Mouse (Mus musculus) midbrain, postnatal 0 days (tissue): ENCODE data around the gene Ces5a. TPM values are rescaled to one million over a fixed set of nuclear protein-coding genes. Genes with fewer than 3 reads are reported as not detected.

Experiments
- ATAC-seq: fragments of 200-750 bp; cut with Nextera tagmentation; 2 replicates; pipeline ENCODE4 v1.8.0; 2017; ENCODE audit warnings: moderate number of reproducible peaks, mild to moderate bottlenecking, moderate TSS enrichment, moderate library complexity; ENCODE audit not compliant: low FRiP score
- DNase-seq: peaks from one replicate; pipeline ENCODE4 v3.0.0-alpha.2; 2015; ENCODE audit warnings: low spot score
- H3K27ac ChIP-seq: fragments of 300-500 bp; sonication (generic); 2 replicates; pipeline ENCODE4 v1.5.1; 2014; ENCODE audit warnings: low read depth, mild to moderate bottlenecking, low read length, mixed read lengths
- H3K27me3 ChIP-seq: fragments of 300-500 bp; sonication (generic); 2 replicates; pipeline ENCODE4 v1.6.1; 2014; ENCODE audit warnings: low read length, control low read depth, mixed read lengths; ENCODE audit not compliant: insufficient read depth
- H3K36me3 ChIP-seq: fragments of 300-500 bp; sonication (generic); 2 replicates; pipeline ENCODE4 v1.6.1; 2014; ENCODE audit warnings: low read length, control low read depth, mixed read lengths; ENCODE audit not compliant: insufficient read depth
- H3K4me1 ChIP-seq: fragments of 300-500 bp; sonication (generic); 2 replicates; pipeline ENCODE4 v1.6.1; 2014; ENCODE audit warnings: mild to moderate bottlenecking, control low read depth, antibody characterized with exemption, low read length, mixed read lengths; ENCODE audit not compliant: insufficient read depth
- H3K4me2 ChIP-seq: fragments of 300-500 bp; sonication (generic); 2 replicates; pipeline ENCODE4 v1.6.1; 2014; ENCODE audit warnings: low read depth, mild to moderate bottlenecking, low read length, mixed read lengths; ENCODE audit not compliant: poor library complexity, severe bottlenecking
- H3K4me3 ChIP-seq: fragments of 300-500 bp; sonication (generic); 2 replicates; pipeline ENCODE4 v1.5.1; 2014; ENCODE audit warnings: low read depth, mild to moderate bottlenecking, low read length, moderate library complexity
- H3K9ac ChIP-seq: fragments of 300-500 bp; sonication (generic); replicated peaks from 2 replicates; pipeline ENCODE4 v1.6.1; 2014; ENCODE audit warnings: mild to moderate bottlenecking, low read length, moderate library complexity, mixed read lengths; ENCODE audit not compliant: poor library complexity, severe bottlenecking
- H3K9me3 ChIP-seq: fragments of 300-500 bp; sonication (generic); 2 replicates; pipeline ENCODE4 v1.6.1; 2016; ENCODE audit warnings: low read length, control low read depth
- CTCF ChIP-seq: IDR thresholded peaks from 2 replicates; pipeline ENCODE4 v1.5.1; 2016; ENCODE audit warnings: antibody characterized with exemption, mild to moderate bottlenecking
- WGBS: fragments of 180-500 bp; shearing (Covaris S2); extraction: QIAGEN DNeasy Blood & Tissue Kit; methylation state at CpG from one replicate; pipeline ENCODE4 v1.1.7; 2014; 5-methylcytosine and 5-hydroxymethylcytosine counted together
- polyA plus RNA-seq: library from polyadenylated mRNA; unstranded; fragments of >200 nt; fragmentation: Nextera tagmentation; extraction: Ambion mirVana; gene quantifications from 2 replicates; pipeline ENCODE4 v1.2.1, GENCODE M21; 2015
- total RNA-seq: library from RNA; depleted of rRNA; stranded (reverse); fragments of >200 nt; gene quantifications from 2 replicates; pipeline ENCODE4 v1.2.3, GENCODE M21; 2014

Gene Ces5a
- total and polyA plus RNA-seq, 2 experiments from 2014 or later: 0.38 to 0.77 TPM

GRCm38 (mm10) chr8:93568666-93569065 is 33.0 kb upstream of the Ces5a start:
- DNase-seq: no peak
- Histone ChIP-seq H3K27me3 (no peaks in the 10 kb centered on the region), H3K9ac (no peak overlapping the region), H3K4me1 (peaks cover 32% of the 10 kb centered on the region), H3K4me2 (no peak overlapping the region), H3K4me3 (no peak overlapping the region), H3K27ac (peak overlapping the region; percentile 83; the same call in 1 of the 2 replicates), H3K36me3 (no peaks in the 10 kb centered on the region), H3K9me3 (no peaks in the 10 kb centered on the region)
- no peak for TF ChIP-seq CTCF
- ATAC-seq: no peak
- WGBS: 96% methylated on average over 3 of the region's 3 CpGs

GRCm38 (mm10) chr8:93567086-93567485 is 31.5 kb upstream of the Ces5a start:
- no peak overlapping the region for H3K27ac ChIP-seq
- no peaks in the 10 kb centered on the region for H3K27me3 ChIP-seq
- H3K9me3 ChIP-seq: no peaks in the 10 kb centered on the region
- no peak overlapping the region for H3K4me3 ChIP-seq
- WGBS: 68% methylated on average over 9 of the region's 9 CpGs
- H3K4me2 ChIP-seq: no peak overlapping the region
- DNase-seq: peak; percentile 84
- TF ChIP-seq CTCF: no peak
- peaks cover 34% of the 10 kb centered on the region for H3K4me1 ChIP-seq
- H3K36me3 ChIP-seq: no peaks in the 10 kb centered on the region
- ATAC-seq: no peak
- H3K9ac ChIP-seq: no peak overlapping the region

- TF ChIP-seq CTCF: no peak
- Histone ChIP-seq H3K4me2 (no peak overlapping the region), H3K9ac (no peak overlapping the region), H3K27me3 (no peaks in the 10 kb centered on the region), H3K4me3 (no peak overlapping the region), H3K36me3 (no peaks in the 10 kb centered on the region), H3K9me3 (no peaks in the 10 kb centered on the region), H3K27ac (no peak overlapping the region), H3K4me1 (peaks cover 11% of the 10 kb centered on the region)
- DNase-seq: no peak
- no peak for ATAC-seq
- 86% methylated on average over 4 of the region's 4 CpGs for WGBS
Observed at GRCm38 (mm10) chr8:93564634-93565033, 29.0 kb upstream of the Ces5a start.

- ATAC-seq: no peak
- WGBS: 75% methylated on average over 7 of the region's 7 CpGs
Observed at GRCm38 (mm10) chr8:93563551-93563950, 27.9 kb upstream of the Ces5a start.

GRCm38 (mm10) chr8:93562557-93563210 is 27.1 kb upstream of the Ces5a start:
- no peaks in the 10 kb centered on the region for H3K27me3 ChIP-seq
- H3K9ac ChIP-seq: no peak overlapping the region
- 11% methylated on average over 6 of the region's 6 CpGs for WGBS
- ATAC-seq: no peak
- no peak for DNase-seq
- H3K9me3 ChIP-seq: no peaks in the 10 kb centered on the region
- H3K27ac ChIP-seq: no peak overlapping the region
- no peaks in the 10 kb centered on the region for H3K36me3 ChIP-seq
- no peak overlapping the region for H3K4me2 ChIP-seq
- peaks cover 5% of the 10 kb centered on the region; the same call in 1 of the 2 replicates for H3K4me1 ChIP-seq
- no peak for TF ChIP-seq CTCF
- H3K4me3 ChIP-seq: no peak overlapping the region

More at GRCm38 (mm10) chr8:93563551-93563950, 27.9 kb upstream of the Ces5a start:
- H3K4me2 ChIP-seq: no peak overlapping the region
- no peaks in the 10 kb centered on the region for H3K27me3 ChIP-seq
- no peak overlapping the region for H3K27ac ChIP-seq
- no peak for DNase-seq
- no peak overlapping the region for H3K9ac ChIP-seq
- H3K4me3 ChIP-seq: no peak overlapping the region
- no peak for TF ChIP-seq CTCF
- no peaks in the 10 kb centered on the region for H3K9me3 ChIP-seq
- H3K4me1 ChIP-seq: peaks cover 5% of the 10 kb centered on the region; the same call in 1 of the 2 replicates
- H3K36me3 ChIP-seq: no peaks in the 10 kb centered on the region

- 88% methylated on average over 3 of the region's 3 CpGs for WGBS
- H3K9me3 ChIP-seq: no peaks in the 10 kb centered on the region
- DNase-seq (no peak), ATAC-seq (no peak)
- no peak overlapping the region for H3K9ac ChIP-seq
- H3K4me3 ChIP-seq: no peak overlapping the region
- no peak overlapping the region for H3K4me2 ChIP-seq
- H3K36me3 ChIP-seq: no peaks in the 10 kb centered on the region
- H3K27ac ChIP-seq: no peak overlapping the region
- H3K27me3 ChIP-seq: no peaks in the 10 kb centered on the region
- TF ChIP-seq CTCF: no peak
- peaks cover 5% of the 10 kb centered on the region; the same call in 1 of the 2 replicates for H3K4me1 ChIP-seq
Observed at GRCm38 (mm10) chr8:93561271-93561670, 25.6 kb upstream of the Ces5a start.
